Comparison of ENCODE assay signal across 14 mouse cellular contexts in the genomic region with DNA sequence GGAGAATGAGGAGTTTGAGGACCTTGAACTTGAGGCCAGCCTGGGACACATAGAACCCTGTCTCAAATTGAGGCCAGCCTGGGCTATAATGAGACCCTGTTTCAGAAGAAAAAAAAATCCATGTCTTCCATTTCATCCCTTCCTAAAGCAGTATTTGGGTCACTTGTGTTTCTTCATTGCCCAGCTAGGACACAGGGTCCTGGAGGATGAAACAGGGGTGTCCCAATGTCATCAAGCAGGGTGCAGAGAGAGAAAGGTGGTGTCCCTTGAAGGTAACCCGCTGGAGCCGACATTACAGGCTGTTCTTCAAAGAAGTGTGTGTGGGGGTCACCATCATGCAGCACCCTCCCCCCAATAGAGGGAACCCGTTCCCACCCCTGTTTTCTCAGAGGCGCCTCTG.
DNase-seq lines count a peak whose midpoint lies in the region; ATAC-seq and TF ChIP-seq lines count a peak whose summit lies in the region.
"Had no signal": no experiment of that assay in that cellular context is flagged by ENCODE, and none has a peak within 500 bp of the region (broad histone marks: within the 10 kb centered on the region; RNA-seq: fewer than 3 reads in every experiment).

No protein-coding gene starts in this region.

- H3K4me3 ChIP-seq in intestine, embryonic 15.5 days (replicated peaks), result no peak overlapping the region
- H3K4me3 ChIP-seq in intestine, postnatal 0 days (ENCODE audit: low read depth, low read length), result no peak overlapping the region
- H3K4me3 ChIP-seq in forebrain, embryonic 13.5 days, result no peak overlapping the region
- peak overlapping the region; percentile 40; the same call in 1 of the 2 replicates for H3K4me3 ChIP-seq in midbrain, embryonic 10.5 days
- H3K4me3 ChIP-seq in stomach, embryonic 15.5 days (replicated peaks), result no peak overlapping the region
- H3K4me3 ChIP-seq: limb, embryonic 15.5 days had no signal

- no peak for TF ChIP-seq CTCF in intestine, postnatal 0 days (IDR thresholded peaks at IDR 0.05; ENCODE audit: low read depth)

- H3K4me1 ChIP-seq in intestine, embryonic 15.5 days (replicated peaks), result peaks cover 35% of the 10 kb centered on the region
- 0 out of 2 replicates have a peak, but pooled peaks cover 5% of the 10 kb centered on the region for H3K4me1 ChIP-seq in intestine, postnatal 0 days (replicated peaks; ENCODE audit: control insufficient read depth, insufficient read depth, low read length)
- H3K4me1 ChIP-seq in forebrain, embryonic 13.5 days, result peaks cover 56% of the 10 kb centered on the region
- peaks cover 100% of the 10 kb centered on the region for H3K4me1 ChIP-seq in midbrain, embryonic 10.5 days
- H3K4me1 ChIP-seq in stomach, embryonic 15.5 days, result peaks cover 31% of the 10 kb centered on the region

- DNase-seq in midbrain, embryonic 10.5 days (ENCODE audit: low spot score), result peak; percentile 34
- DNase-seq in kidney, postnatal 36 days, result no peak
- no peak for DNase-seq in adrenal gland, adult 2 months
- DNase-seq in lung, postnatal 14 days, result no peak
- DNase-seq: adrenal gland, postnatal 10 days; cerebellum, adult 11-12 months; kidney, adult 11 months; lung, postnatal 36 days; thymus, adult 2 months had no signal

- H3K36me3 ChIP-seq in intestine, embryonic 15.5 days, result no peaks in the 10 kb centered on the region
- no peaks in the 10 kb centered on the region for H3K36me3 ChIP-seq in intestine, postnatal 0 days (ENCODE audit: control insufficient read depth, insufficient read depth)
- no peaks in the 10 kb centered on the region for H3K36me3 ChIP-seq in forebrain, embryonic 13.5 days (ENCODE audit: poor library complexity, severe bottlenecking)
- peaks cover 22% of the 10 kb centered on the region for H3K36me3 ChIP-seq in midbrain, embryonic 10.5 days
- H3K36me3 ChIP-seq in stomach, embryonic 15.5 days, result no peaks in the 10 kb centered on the region
- H3K36me3 ChIP-seq: limb, embryonic 15.5 days had no signal

- no peak for ATAC-seq in intestine, embryonic 15.5 days
- ATAC-seq in intestine, postnatal 0 days, result no peak
- ATAC-seq in forebrain, embryonic 13.5 days, result no peak
- ATAC-seq in stomach, embryonic 15.5 days (ENCODE audit: insufficient read depth, low FRiP score, low read depth), result no peak

- H3K9me3 ChIP-seq in intestine, embryonic 15.5 days, result no peaks in the 10 kb centered on the region
- H3K9me3 ChIP-seq in intestine, postnatal 0 days (ENCODE audit: control insufficient read depth), result no peaks in the 10 kb centered on the region
- no peaks in the 10 kb centered on the region for H3K9me3 ChIP-seq in forebrain, embryonic 13.5 days (replicated peaks)
- H3K9me3 ChIP-seq in midbrain, embryonic 10.5 days (replicated peaks), result no peaks in the 10 kb centered on the region
- no peaks in the 10 kb centered on the region for H3K9me3 ChIP-seq in stomach, embryonic 15.5 days
- H3K9me3 ChIP-seq: limb, embryonic 15.5 days had no signal

- H3K27me3 ChIP-seq in intestine, embryonic 15.5 days (replicated peaks), result no peaks in the 10 kb centered on the region
- H3K27me3 ChIP-seq in intestine, postnatal 0 days (replicated peaks; ENCODE audit: control insufficient read depth, insufficient read depth, low read length), result no peaks in the 10 kb centered on the region
- peaks cover 33% of the 10 kb centered on the region for H3K27me3 ChIP-seq in forebrain, embryonic 13.5 days
- H3K27me3 ChIP-seq in midbrain, embryonic 10.5 days (ENCODE audit: low read depth, poor library complexity, severe bottlenecking), result peaks cover 10% of the 10 kb centered on the region
- no peaks in the 10 kb centered on the region for H3K27me3 ChIP-seq in stomach, embryonic 15.5 days (replicated peaks)
- H3K27me3 ChIP-seq: limb, embryonic 15.5 days had no signal

- WGBS in intestine, embryonic 15.5 days, result 43% methylated on average over 4 of the region's 4 CpGs
- 55% methylated on average over 4 of the region's 4 CpGs for WGBS in intestine, postnatal 0 days
- 6% methylated on average over 4 of the region's 4 CpGs for WGBS in forebrain, embryonic 13.5 days
- WGBS in midbrain, embryonic 10.5 days, result 11% methylated on average over 4 of the region's 4 CpGs
- WGBS in stomach, embryonic 15.5 days, result 54% methylated on average over 4 of the region's 4 CpGs

- H3K4me2 ChIP-seq in intestine, embryonic 15.5 days (replicated peaks), result no peak overlapping the region
- H3K4me2 ChIP-seq in intestine, postnatal 0 days (replicated peaks; ENCODE audit: low read depth), result no peak overlapping the region
- H3K4me2 ChIP-seq in forebrain, embryonic 13.5 days, result peak overlapping the region; percentile 49
- H3K4me2 ChIP-seq in stomach, embryonic 15.5 days, result no peak overlapping the region
- H3K4me2 ChIP-seq: limb, embryonic 15.5 days had no signal

- H3K27ac ChIP-seq in intestine, embryonic 15.5 days, result peak overlapping the region; percentile 74
- no peak overlapping the region for H3K27ac ChIP-seq in intestine, postnatal 0 days (ENCODE audit: low read depth, low read length)
- H3K27ac ChIP-seq in forebrain, embryonic 13.5 days, result peak overlapping the region; percentile 84
- H3K27ac ChIP-seq in midbrain, embryonic 10.5 days (replicated peaks), result peak overlapping the region; percentile 98
- 0 out of 2 replicates have a peak overlapping the region, but pooled peaks have one; percentile 11 for H3K27ac ChIP-seq in stomach, embryonic 15.5 days
- H3K27ac ChIP-seq: limb, embryonic 15.5 days had no signal

- H3K9ac ChIP-seq in intestine, embryonic 15.5 days, result no peak overlapping the region
- no peak overlapping the region for H3K9ac ChIP-seq in intestine, postnatal 0 days (ENCODE audit: low read depth, low read length)
- H3K9ac ChIP-seq in forebrain, embryonic 13.5 days, result peak overlapping the region; percentile 55
- H3K9ac ChIP-seq in stomach, embryonic 15.5 days, result no peak overlapping the region
- H3K9ac ChIP-seq: limb, embryonic 15.5 days had no signal
